Mouse (Mus musculus) neural tube, embryonic 10.5 days (tissue): ENCODE data around the gene Trpm7.
"Not testable (repeated sequence)": the region's sequence is repeated elsewhere in the genome, so short reads cannot be mapped to it uniquely, and the experiment has no call there.

Experiments used
- DNase-seq: peaks from one replicate; pipeline ENCODE4 v3.0.0-alpha.2; 2017; ENCODE audit warnings: low spot score; ENCODE audit errors: extremely low spot score

The Trpm7 gene

DNA sequence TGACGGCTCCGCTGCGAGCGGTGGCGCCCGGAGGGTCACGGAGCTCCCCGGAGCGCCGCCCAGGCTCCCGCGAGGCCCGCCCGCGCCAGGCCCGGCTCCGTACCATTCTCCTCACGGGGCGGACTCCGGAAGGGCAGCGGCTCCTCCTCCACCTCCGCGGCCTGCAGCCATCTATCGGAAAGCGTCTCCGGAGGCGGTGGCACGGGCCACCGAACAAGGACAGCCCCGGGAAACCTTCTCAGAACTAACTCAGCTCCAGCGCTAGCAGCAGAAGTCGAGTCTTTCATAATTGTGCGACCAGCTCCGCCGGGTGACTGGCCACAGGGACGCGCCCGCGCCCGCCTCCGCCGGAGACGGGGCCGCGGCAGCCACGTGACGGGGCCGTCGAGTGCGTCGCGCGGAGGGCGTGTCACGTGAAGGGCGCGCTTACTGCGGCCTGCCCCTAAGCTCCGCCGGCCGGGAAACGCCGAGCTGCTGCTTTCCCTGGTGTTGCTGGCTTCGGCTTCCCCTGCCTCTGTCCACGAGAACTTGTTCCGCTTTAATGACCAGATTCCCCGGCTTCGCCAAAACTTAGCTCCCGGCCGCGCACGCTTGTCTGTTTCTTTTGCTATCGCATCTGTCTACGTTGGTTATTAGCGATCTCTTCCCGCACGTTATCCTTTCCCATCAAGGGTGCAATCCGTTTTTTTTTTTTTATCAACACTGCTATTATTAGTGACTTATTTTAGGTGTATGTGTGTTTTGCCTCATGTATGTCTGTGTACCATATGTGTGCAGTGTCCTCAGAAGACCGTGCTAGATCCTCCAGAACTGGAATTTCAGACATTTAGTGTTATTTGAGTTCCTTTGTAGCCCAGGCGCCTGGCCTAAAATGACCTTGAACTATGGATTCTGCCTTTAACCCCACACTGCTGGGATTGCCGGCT, at the start of gene Trpm7:
TSS of gene Trpm7 (minus strand) at position 360 of the 926 bp plus-strand sequence.
- peak; percentile 87 for DNase-seq

DNA sequence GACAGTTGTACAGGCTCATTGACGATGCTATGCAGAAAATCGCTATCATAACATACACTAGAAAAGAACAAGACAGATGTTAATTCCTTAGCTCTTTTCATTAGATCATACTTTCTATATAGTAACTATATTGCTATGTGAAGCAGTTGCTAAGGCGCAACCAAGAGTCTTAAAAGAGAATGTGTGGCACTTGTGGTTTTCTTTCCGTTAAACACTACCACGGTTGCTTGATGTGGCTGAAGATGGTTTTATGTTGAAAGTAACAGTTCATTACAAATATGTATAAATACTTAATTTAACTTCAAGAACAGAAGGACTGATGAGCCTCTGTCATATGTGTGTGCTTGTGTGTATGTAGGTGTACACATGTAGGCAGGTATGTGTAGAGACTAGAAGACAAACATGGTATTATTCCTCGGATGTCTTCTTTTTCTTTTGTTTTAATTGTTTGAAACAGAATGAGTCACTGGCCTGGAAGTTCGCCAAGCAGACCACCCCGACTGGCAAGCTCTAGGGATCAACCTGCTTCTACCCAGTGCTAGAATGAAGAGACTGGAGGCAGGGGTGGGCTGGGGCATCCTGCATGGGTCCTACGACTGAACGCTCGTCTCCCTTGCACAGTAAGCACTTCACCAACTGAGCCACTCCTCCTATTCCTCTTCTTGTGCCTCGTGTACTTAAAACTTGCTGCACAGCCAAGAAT, 44.5 kb upstream of the Trpm7 start:
- DNase-seq = no peak

DNA sequence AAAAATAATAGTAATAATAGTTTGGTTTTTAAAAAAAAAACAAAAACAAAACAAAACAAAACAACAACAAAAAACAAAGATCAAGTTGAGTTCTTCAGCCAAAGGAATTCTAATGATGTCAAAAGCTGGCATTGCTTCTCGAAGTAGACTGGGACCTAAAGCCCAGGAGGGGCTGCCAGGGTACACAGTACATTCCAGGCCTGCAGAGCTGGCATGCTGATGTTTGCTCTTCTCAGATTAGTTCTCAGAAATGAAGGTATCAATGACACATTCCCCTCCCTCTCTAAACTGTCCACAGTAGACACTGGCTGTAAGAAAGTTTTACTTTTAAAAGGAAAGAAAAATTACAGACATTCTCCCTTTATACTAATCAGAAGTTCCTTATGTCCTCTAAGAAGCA, 40.2 kb upstream of the Trpm7 start:
- DNase-seq = no peak

DNA sequence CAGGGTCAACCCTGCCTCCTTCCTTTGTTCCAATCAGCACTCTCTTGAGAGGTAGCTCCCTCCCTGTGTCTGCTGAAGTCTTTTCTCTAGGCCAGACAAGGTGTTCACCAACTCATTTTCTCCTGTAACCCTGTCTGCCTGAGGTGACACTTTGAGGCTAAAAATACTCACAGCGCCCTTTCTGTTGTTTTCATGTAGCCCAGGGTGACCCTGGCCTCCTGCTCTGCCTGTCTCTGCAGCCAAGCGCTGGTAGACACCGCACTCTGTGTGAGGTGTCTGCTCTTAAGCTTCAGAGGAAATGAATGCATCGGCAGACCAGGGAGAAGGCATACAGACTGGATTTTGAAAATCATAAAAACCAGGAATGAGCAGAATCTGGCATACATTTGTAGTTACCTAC, 38.1 kb upstream of the Trpm7 start:
- DNase-seq = no peak

DNA sequence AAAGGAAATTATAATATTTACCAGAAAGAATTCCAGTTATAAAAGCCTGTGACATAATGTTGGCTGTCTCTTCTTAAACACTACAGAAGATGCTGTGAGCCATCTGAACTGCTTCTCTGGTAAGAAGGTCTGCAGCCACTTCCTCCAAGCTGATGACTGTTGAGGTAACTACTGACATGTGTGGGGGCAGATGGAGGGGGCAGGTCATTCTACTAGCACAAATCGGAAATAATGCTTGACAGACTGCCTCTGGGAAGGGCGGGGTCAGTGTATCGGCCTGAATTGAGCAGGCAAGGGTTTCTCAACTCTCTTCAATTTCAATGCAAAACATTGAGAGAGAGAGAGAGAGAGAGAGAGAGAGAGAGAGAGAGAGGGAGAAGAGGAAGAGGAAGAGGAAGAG, 28.1 kb upstream of the Trpm7 start:
- DNase-seq = no peak

DNA sequence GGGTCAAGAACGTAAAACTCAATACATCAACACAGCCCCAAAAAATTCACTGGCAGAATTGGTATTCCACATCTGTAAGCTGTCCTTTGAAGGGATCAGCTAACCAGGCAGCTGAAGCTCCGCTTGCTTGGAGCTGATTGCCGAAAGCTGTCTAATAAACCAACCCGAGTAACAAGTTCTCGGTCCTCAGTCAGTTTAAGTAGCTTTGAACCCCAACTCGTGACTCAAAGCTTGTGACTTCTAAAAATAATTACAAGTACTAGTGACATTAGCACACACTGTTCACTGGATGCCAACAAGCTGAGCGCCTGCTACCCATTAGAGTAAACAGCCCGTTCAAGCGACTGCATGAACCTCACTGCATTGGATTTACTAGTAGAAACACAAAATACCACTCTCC, 21.5 kb upstream of the Trpm7 start:
- no peak for DNase-seq

DNA sequence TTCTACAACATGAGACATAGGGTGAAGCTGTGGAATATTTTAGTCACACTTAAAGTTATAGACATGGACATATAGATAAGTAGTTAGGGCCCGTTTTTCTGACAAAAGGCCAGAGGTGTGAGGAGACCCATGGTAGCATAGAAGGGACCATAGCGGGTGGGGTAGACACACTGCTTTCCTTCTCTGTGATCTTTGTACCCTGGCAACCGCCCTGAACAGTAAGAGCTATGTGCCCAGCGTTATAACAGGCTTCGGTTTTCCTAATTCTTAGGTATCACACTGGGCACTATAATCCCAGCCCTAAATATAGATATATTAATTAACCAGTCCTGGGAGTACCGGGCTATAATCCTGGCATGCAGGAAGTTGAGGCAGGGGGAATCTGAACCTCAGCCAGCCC, 20.9 kb upstream of the Trpm7 start:
- DNase-seq = no peak

DNA sequence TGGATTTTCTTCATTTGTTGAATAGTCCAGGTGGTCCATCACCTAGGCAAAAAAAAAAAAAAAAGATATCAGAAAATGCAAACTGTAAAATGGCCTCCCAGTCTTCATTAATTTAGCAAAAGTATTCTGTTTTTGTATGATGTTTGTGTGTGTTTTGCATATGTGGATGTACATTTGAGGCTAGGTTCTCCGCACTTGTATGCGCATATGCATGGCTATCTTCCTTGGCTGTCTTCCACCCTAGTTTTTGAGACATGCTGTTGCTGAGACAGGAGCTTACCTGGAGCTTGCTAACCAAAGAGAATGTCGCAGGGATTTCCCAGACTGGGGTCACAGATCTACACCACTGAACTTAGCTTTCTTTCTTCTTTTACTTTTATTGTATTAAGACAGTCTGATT, 18.2 kb upstream of the Trpm7 start:
- DNase-seq = no peak

DNA sequence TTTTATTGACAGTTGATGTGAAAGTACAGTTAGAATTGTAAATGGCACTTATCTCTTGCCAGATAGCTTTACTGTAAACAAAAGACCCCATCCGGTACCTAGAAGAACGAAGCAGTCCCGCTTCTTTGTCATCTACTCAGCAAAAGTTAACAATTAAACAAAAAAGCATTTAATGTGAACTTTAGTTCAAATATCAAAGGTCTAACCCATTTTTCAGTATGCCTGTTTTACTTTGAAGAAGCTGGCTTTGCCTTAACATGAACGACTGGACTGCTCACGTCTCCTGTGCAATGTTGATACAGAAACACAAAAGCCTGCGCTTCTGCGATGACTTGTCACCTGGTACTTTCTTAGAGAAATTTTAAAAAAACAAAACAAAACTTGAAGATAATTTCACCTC, 16.3 kb upstream of the Trpm7 start:
- DNase-seq = no peak

DNA sequence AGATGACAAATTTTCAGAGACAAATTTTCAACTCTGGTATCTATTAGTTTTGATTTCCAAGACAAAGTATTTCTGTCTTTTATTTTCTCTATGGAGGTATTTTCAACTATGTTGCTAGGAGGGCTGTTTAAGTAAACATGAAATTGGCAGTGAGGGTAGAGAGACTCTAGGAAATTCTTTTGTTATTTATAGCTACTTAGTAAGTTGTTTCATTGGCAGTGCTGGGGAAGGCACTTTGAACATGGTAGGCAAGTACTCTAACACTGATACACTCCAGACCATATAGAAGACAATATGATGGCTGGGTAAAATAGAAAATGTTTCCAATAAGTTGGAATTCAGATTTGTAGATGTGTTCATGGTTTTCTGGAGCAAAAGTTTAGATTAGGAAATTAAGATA, 15.7 kb upstream of the Trpm7 start:
- DNase-seq = no peak

DNA sequence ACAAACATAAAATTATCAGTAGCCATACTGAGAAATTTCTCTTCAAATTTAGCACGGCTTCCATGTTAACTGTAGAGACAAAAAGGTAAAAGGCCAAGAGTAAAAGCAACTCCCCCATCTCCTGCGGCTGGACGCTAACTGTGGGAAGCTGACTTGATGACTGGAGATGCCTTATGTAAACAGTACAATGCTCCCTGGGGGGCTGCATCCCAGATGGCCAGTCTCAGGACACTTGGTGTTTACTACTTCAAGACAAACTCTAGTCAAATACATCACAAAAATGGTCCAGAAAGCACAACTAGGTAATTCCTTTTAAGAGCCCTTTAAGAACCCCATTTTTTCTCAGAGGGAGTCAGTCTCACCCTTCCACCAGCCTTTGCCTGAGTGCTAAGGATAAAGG, 11.1 kb upstream of the Trpm7 start:
- DNase-seq = no peak

DNA sequence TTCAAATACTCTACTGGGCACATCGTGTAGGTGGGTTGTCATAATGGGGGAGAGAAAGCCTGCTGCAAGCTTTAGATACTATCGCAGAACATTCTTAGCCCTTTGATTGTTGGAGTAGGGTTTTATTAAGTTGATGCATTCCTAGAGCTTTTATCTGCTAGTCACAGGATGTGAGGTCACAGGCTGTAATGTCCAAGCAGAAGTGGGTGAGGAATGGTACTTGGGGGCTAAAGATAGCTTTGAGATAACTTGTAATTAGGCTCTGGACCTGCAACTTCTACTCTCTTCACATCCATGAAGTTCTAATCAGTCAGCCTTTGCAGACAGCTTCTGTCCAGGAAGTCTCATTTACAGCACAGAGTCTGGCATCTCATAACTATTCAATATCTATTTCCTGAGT, 9.8 kb upstream of the Trpm7 start:
- DNase-seq = no peak

DNA sequence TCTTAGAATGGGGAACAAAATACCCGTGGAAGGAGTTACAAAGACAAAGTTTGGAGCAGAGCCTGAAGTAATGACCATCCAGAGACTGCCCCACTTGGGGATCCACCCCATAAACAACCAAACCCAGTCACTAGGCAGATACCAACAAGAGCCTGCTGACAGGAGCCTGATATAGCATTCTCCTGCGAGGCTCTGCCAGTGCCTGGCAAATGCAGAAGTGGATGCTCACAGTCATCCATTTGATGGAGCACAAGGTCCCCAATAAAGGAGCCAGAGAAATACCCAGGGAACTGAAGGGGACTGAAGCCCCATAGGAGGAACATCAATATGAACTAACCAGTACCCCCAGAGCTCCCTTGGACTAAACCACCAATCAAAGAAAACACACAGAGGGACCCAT, 6.7 kb upstream of the Trpm7 start:
- not testable (repeated sequence) for DNase-seq

DNA sequence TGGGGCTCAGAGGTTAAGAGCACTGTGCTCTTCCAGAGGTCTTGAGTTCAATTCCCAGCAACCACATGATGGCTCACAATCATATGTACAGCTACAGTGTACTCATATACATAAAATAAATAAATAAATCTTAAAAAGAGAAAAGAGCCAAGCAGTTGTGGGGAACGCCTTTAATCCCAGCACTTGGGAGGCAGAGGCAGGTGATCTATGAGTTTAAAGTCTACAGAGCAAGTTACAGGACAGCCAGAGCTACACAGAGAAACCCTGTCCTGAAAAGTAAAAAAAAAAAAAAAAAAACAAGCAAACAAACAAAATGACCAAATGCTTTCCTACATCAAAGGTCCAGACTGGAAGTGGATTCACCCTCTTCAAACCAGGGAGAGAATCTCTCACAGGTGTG, 2.0 kb upstream of the Trpm7 start:
- DNase-seq = no peak

DNA sequence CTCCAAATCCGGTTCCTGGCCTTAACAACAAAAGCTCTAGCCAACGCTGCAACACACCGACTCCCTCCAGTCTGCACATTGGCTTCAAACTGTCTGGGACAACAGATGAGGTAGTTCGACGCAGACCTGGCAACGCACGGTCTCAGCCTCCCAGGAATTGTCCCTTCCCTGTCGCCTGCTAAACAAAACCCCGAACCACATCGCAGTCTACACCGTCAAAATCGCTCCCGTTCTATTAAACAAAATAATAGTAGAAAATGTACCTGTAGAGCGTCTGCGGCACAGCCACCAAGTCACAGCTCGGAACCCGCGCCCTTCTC, 554 bp downstream of the Trpm7 start:
- DNase-seq = no peak

DNA sequence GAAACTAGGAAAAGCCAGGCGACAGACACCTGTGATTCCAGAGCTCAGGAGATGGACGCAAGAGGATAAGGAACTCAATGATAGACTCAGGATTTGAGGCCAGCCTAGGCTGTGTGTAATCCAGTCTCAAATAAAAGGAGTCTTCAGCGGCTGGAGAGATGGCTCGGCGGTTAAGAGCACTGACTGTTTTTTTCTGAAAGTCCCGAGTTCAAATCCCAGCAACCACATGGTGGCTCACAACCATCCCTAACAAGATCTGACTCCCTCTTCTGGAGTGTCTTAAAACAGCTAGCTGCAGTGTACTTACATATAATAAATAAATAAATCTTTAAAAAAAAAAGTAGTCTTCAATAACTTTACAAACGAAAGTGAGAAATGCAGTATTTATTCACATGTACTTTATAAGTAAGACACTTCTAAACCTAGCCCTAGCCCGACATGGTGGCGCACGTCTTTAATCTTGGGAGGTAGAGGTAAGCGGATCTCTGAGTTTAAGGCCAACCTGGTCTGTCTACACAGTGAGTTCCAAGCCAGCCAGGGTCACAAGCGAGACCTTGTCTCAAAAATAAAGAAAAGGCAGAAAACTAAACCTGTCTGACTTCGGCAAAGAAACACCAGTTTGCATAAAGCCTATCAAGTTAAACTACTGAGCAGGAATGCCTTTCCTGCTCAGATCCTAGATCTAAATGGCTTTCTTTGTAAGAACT, 1.1 kb downstream of the Trpm7 start:
- peak; percentile 40 for DNase-seq

DNA sequence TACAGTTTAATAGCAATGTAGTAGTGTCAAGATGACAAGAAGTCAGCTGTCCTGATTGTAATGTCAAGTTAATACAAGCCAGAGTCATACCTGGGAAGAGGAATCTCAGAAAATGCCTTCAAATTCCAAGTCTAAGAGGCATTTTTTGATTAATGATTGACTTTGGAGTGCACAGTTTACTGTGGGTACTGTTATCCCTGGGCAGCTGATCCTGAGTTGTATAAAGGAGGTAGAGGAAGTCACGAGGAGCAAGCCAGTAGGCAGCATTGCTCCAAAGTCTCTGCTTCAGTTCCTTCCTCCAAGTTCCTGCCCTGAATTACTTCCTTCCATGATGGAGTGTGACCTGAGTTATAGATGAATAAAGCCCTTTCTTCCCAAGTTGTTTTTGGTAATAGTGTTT, 9.7 kb downstream of the Trpm7 start:
- no peak for DNase-seq

DNA sequence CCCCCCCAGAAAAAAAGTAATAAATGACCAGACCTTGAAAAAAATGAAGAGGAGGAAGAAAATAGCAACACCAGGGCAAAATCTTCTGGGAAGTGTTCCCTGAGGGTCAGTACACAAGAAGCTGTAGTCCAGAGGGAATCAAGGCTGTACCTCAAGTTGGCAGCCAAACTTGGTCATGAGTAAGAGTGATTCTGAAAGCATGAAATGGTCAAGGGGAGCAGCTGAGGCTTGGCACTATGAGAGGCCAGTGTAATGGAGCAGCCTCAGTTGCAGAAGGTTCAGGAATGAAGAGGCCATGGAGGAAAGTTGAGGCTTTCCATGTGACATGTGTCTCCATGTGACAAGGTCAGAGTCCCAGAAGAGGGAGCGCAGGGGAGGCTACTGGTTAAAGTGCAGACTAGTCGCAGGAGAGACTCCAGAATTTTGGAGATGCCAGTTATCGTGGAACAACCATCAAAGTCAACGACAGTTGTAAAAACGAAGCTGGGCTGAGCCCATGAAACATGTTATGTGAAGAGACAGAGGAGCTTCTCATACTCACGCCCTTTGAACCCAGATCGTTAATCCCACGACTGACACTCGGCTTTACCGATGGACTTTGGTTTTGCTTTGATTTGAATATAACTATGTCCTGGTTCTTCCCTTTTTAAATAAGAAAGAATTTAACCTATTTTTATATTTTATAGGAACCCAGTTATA, 10.4 kb downstream of the Trpm7 start:
- DNase-seq = no peak

DNA sequence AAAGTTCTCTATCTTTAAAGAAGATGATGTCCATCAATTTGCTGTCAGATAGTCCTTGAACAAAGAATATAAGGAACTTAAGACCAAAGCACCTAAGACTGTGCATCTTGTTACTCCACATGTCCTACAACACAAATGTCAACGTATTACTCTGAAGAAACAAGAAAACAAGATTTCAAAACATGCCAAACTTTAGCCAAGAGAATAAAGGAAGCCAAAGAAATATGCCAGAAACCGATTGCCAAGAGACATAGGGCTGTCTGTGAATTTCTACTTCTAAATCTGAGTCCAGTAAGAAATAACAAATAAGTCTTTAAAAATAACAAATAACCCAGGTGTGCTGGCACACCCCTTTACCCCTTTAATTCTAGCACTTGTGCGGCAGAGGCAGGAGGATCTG, 11.0 kb downstream of the Trpm7 start:
- DNase-seq = no peak

DNA sequence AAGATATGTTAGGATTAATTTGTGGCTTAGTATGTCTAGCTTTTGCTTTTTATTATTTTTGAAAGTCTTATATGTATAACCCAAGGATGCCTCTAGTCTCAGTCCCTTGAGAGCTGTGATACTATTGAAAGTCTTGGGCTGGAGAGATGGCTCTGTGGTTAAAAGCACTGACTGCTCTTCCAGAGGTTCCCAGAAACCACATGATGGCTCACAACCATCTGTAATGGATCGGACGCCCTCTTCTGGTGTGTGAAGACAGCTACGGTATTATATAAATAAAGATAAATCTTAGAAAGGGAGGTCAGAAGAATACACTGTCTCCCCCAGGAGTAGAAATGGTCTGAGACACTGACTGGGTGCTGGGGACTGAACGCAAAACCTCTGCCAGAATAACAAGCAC, 31.3 kb downstream of the Trpm7 start:
- DNase-seq = no peak

DNA sequence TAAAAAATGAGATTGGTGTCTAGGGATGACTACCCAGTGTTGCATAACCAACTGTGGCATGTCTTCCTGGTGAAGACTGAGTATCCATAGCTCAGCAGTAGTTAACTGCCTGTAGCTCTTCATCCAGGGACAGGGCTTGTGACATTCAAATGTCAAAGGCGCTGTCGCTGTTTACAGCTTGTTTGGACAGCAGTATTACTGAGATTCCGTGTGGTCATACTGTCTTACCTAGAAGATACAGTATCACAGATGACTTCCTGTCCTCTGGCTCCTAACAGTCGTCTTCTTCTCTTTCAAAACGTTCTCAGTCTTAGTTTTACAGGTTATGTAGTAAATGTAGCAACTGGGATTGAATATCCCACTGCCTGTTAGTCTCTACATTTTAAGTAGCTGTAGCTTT, 37.2 kb downstream of the Trpm7 start:
- no peak for DNase-seq

DNA sequence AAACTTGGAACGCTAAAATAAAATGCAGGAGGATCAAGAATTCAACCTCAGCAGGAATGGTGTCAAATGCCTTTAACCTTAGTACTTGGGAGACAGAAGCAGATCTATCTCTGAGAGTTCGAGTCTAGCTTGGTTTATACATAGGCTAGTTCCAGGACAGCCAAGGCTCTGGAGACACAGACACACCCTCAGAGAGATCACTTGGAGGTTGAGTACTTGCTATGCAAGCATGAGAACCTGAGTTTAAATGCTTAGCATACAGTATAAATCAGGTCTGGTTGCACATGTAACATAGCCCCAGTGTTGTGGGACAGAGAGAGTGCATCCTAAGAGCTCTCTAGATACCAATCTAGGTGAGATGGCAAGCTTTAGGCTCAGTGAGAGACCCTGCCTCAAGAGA, 58.6 kb downstream of the Trpm7 start:
- DNase-seq = no peak
